Mouse (Mus musculus): ENCODE data around the gene Dstn. TPM values are rescaled to one million over a fixed set of nuclear protein-coding genes. Genes with fewer than 3 reads are reported as not detected.

Dstn gene
- polyA plus RNA-seq, 1 experiment from 2014 or later, result 373 TPM

GRCm38 (mm10) chr2:143889131-143889859 is 25.8 kb upstream of the Dstn start:
- Histone ChIP-seq H3K4me1 (ENCODE audit: control insufficient read depth, insufficient read depth, low read length) (no peaks in the 10 kb centered on the region), H3K9me3 (ENCODE audit: control insufficient read depth, low read length) (no peaks in the 10 kb centered on the region), H3K4me2 (ENCODE audit: low read depth, severe bottlenecking) (no peak overlapping the region), H3K4me3 (ENCODE audit: low read depth, low read length) (no peak overlapping the region), H3K36me3 (ENCODE audit: control insufficient read depth, insufficient read depth, low read length) (no peaks in the 10 kb centered on the region), H3K9ac (ENCODE audit: low read length) (no peak overlapping the region), H3K27ac (replicated peaks; ENCODE audit: low read depth, low read length) (no peak overlapping the region), H3K27me3 (ENCODE audit: control insufficient read depth, insufficient read depth, low read length) (no peaks in the 10 kb centered on the region)
- DNase-seq (ENCODE audit: low spot score) (no peak), ATAC-seq (ENCODE audit: insufficient number of reproducible peaks, low FRiP score, low TSS enrichment, low read depth) (no peak)
- WGBS, result 85% methylated on average over 15 of the region's 15 CpGs

DNA sequence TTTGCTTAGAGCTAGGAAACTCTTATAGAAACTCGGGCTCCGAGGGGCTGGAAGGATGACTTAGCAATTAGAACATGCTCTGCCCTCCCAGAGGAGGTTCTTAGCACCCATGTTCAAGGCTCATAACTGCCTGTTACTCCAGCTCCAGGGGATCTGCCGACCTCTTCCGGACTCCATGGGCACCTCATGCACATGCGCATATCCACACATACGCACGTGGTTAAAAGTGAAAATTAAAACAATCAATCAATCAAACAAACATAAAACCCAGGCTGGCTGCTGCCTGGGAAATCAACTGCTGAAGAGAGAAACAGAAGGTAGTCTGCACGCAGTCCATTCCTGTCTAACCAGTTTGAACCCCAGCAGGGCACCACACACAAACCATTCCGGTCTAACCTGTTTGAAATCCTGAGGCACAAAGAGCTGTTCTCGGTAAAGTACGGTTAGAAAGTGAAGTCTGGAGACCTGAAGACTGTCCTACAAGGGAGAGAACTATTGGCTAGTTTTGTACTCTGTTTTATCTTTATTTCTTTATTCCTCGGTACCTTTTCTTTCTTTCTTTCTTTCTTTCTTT is 25.2 kb upstream of the Dstn start:
- Histone ChIP-seq H3K4me3 (ENCODE audit: low read depth, low read length) (no peak overlapping the region), H3K27ac (replicated peaks; ENCODE audit: low read depth, low read length) (no peak overlapping the region), H3K4me2 (ENCODE audit: low read depth, severe bottlenecking) (no peak overlapping the region), H3K9me3 (ENCODE audit: control insufficient read depth, low read length) (no peaks in the 10 kb centered on the region), H3K36me3 (ENCODE audit: control insufficient read depth, insufficient read depth, low read length) (no peaks in the 10 kb centered on the region), H3K9ac (ENCODE audit: low read length) (no peak overlapping the region), H3K4me1 (ENCODE audit: control insufficient read depth, insufficient read depth, low read length) (no peaks in the 10 kb centered on the region), H3K27me3 (ENCODE audit: control insufficient read depth, insufficient read depth, low read length) (no peaks in the 10 kb centered on the region)
- ATAC-seq (ENCODE audit: insufficient number of reproducible peaks, low FRiP score, low TSS enrichment, low read depth), result 0 out of 2 replicates have a peak, but pooled peaks have one; percentile 35
- WGBS, result 52% methylated on average over 12 of the region's 12 CpGs
- no peak for DNase-seq (ENCODE audit: low spot score)

DNA sequence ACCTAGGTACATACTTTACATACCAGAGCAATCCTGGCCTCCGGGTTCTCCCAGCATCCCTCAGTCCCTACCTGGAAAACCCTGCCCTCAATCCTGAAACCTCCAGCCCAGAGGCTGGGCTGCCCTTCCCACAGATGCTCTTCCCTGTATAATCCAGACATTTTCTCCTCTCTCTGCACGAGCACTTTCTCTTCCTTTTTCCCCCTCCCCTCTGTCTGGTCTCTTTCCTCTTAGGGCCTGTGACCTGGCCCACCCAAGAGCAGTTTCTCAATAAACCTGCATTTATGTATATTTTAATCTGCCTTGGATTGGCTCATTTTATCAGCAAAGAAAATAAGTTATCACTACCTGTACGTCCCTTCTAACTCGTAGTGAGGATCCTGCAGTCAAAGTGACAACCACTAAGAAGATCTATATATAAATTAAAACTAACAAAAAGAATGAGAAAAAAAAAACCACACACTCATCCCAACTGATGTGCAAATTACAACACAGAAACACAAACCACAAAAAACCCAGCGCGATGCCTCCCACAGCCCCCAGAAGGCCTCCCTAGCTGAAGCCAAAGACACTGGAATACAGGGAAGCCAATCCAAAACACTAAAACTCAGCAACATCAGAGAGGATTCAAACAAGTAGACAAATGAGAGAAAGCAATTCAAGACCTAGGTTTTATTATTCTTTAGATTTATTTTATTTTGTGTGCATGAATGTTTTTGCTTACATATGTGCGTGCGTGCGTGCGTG is 23.6 kb upstream of the Dstn start:
- no peak for DNase-seq (ENCODE audit: low spot score)
- H3K27me3 ChIP-seq (ENCODE audit: control insufficient read depth, insufficient read depth, low read length), result no peaks in the 10 kb centered on the region
- 89% methylated on average over 10 of the region's 10 CpGs for WGBS
- no peaks in the 10 kb centered on the region for H3K9me3 ChIP-seq (ENCODE audit: control insufficient read depth, low read length)
- H3K36me3 ChIP-seq (ENCODE audit: control insufficient read depth, insufficient read depth, low read length), result no peaks in the 10 kb centered on the region
- no peak overlapping the region for H3K9ac ChIP-seq (ENCODE audit: low read length)
- no peak overlapping the region for H3K27ac ChIP-seq (replicated peaks; ENCODE audit: low read depth, low read length)
- no peak overlapping the region for H3K4me2 ChIP-seq (ENCODE audit: low read depth, severe bottlenecking)
- H3K4me3 ChIP-seq (ENCODE audit: low read depth, low read length), result no peak overlapping the region
- no peak for ATAC-seq (ENCODE audit: insufficient number of reproducible peaks, low FRiP score, low TSS enrichment, low read depth)
- no peaks in the 10 kb centered on the region for H3K4me1 ChIP-seq (ENCODE audit: control insufficient read depth, insufficient read depth, low read length)

- H3K4me2 ChIP-seq (ENCODE audit: low read depth, severe bottlenecking), result no peak overlapping the region
- H3K9ac ChIP-seq (ENCODE audit: low read length), result no peak overlapping the region
- no peak overlapping the region for H3K4me3 ChIP-seq (ENCODE audit: low read depth, low read length)
- WGBS, result 94% methylated on average over 9 of the region's 9 CpGs
- no peaks in the 10 kb centered on the region for H3K9me3 ChIP-seq (ENCODE audit: control insufficient read depth, low read length)
- H3K27ac ChIP-seq (replicated peaks; ENCODE audit: low read depth, low read length), result no peak overlapping the region
- ATAC-seq (ENCODE audit: insufficient number of reproducible peaks, low FRiP score, low TSS enrichment, low read depth) (no peak), DNase-seq (ENCODE audit: low spot score) (no peak)
- no peaks in the 10 kb centered on the region for H3K27me3 ChIP-seq (ENCODE audit: control insufficient read depth, insufficient read depth, low read length)
- H3K36me3 ChIP-seq (ENCODE audit: control insufficient read depth, insufficient read depth, low read length), result no peaks in the 10 kb centered on the region
- H3K4me1 ChIP-seq (ENCODE audit: control insufficient read depth, insufficient read depth, low read length), result no peaks in the 10 kb centered on the region
These were observed 15.5 kb upstream of the Dstn start for GRCm38 (mm10) chr2:143899470-143900220.

DNA sequence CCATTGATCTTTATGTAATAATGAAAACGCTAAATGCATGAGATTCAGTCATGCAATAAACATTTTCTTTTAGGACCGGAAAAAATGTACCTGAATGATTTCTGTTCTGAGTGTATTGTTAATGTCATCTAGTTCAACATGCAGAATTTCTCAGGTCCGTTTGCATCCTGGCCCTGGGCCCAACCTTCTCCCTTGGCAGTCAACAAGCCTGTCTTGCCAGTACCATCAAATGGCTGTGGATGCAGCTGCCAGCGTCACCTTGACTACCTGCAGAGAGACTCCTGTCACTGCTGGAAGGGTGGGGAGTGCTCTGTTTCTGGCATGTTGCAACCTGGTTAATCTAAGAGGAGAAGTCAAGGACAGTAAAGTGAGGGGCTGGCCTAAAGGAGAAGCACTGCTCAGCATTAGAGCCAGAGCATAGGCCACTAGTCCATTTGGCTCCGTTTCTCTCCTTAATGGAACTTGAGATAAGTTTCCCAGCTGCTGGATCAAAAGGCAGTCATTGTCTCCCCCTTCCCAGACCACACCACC is 14.2 kb upstream of the Dstn start:
- Histone ChIP-seq H3K4me1 (ENCODE audit: control insufficient read depth, insufficient read depth, low read length) (no peaks in the 10 kb centered on the region), H3K4me2 (ENCODE audit: low read depth, severe bottlenecking) (no peak overlapping the region), H3K36me3 (ENCODE audit: control insufficient read depth, insufficient read depth, low read length) (no peaks in the 10 kb centered on the region), H3K9ac (ENCODE audit: low read length) (no peak overlapping the region), H3K9me3 (ENCODE audit: control insufficient read depth, low read length) (no peaks in the 10 kb centered on the region), H3K27me3 (ENCODE audit: control insufficient read depth, insufficient read depth, low read length) (no peaks in the 10 kb centered on the region), H3K4me3 (ENCODE audit: low read depth, low read length) (no peak overlapping the region), H3K27ac (replicated peaks; ENCODE audit: low read depth, low read length) (no peak overlapping the region)
- no peak for DNase-seq (ENCODE audit: low spot score)
- 74% methylated on average over 5 of the region's 5 CpGs for WGBS
- no peak for ATAC-seq (ENCODE audit: insufficient number of reproducible peaks, low FRiP score, low TSS enrichment, low read depth)

DNA sequence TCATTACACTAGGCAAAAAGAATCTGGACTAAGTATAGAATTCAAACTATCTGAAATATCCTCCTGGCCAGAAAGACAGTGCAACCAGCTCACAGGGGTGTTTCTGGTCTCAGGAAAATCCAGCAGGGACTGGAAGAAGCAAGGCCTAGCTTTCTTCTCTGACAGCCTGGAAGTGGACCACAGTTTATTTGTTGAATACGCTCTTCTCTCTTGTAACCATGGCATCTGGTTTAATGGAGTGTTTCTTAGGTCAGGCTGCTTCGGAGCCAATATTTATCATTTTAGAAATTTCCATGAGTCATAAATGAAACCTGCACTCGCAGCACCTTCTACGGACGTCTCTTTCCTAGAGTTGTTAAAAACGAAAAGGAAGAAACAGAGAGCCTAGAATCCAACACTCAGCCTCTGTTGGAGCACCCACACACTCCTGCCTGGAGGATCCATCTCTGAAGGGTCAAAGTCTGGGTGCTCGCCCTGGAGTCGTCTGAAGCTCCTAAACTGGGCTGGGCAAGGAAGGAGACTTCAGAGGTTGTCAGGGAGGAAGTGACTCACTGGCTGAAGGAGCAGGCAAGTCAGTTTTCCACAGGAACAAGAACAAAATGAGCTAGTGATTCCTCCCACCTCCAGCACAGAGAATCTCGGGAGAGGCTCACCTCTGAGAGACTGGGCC is 11.6 kb upstream of the Dstn start:
- ATAC-seq (ENCODE audit: insufficient number of reproducible peaks, low FRiP score, low TSS enrichment, low read depth), result no peak

GRCm38 (mm10) chr2:143904896-143905295 is 10.2 kb upstream of the Dstn start:
- Histone ChIP-seq H3K4me3 (ENCODE audit: low read depth, low read length) (no peak overlapping the region), H3K27ac (replicated peaks; ENCODE audit: low read depth, low read length) (no peak overlapping the region), H3K9me3 (ENCODE audit: control insufficient read depth, low read length) (no peaks in the 10 kb centered on the region), H3K27me3 (ENCODE audit: control insufficient read depth, insufficient read depth, low read length) (no peaks in the 10 kb centered on the region), H3K4me1 (ENCODE audit: control insufficient read depth, insufficient read depth, low read length) (no peaks in the 10 kb centered on the region), H3K9ac (ENCODE audit: low read length) (no peak overlapping the region), H3K36me3 (ENCODE audit: control insufficient read depth, insufficient read depth, low read length) (no peaks in the 10 kb centered on the region), H3K4me2 (ENCODE audit: low read depth, severe bottlenecking) (no peak overlapping the region)
- DNase-seq (ENCODE audit: low spot score) (no peak), ATAC-seq (ENCODE audit: insufficient number of reproducible peaks, low FRiP score, low TSS enrichment, low read depth) (no peak)
- 86% methylated on average over 5 of the region's 5 CpGs for WGBS

More for the DNA sequence above, 11.6 kb upstream of the Dstn start:
- no peaks in the 10 kb centered on the region for H3K4me1 ChIP-seq (ENCODE audit: control insufficient read depth, insufficient read depth, low read length)
- H3K9ac ChIP-seq (ENCODE audit: low read length), result no peak overlapping the region
- no peaks in the 10 kb centered on the region for H3K27me3 ChIP-seq (ENCODE audit: control insufficient read depth, insufficient read depth, low read length)
- H3K36me3 ChIP-seq (ENCODE audit: control insufficient read depth, insufficient read depth, low read length), result no peaks in the 10 kb centered on the region
- 82% methylated on average over 9 of the region's 9 CpGs for WGBS
- no peak for DNase-seq (ENCODE audit: low spot score)
- no peak overlapping the region for H3K4me2 ChIP-seq (ENCODE audit: low read depth, severe bottlenecking)
- H3K4me3 ChIP-seq (ENCODE audit: low read depth, low read length), result no peak overlapping the region
- no peaks in the 10 kb centered on the region for H3K9me3 ChIP-seq (ENCODE audit: control insufficient read depth, low read length)
- H3K27ac ChIP-seq (replicated peaks; ENCODE audit: low read depth, low read length), result no peak overlapping the region
